Mouse (Mus musculus) midbrain, embryonic 11.5 days (tissue): ENCODE results near the gene Chrm2. TPM values are rescaled to one million over a fixed set of nuclear protein-coding genes. Genes with fewer than 3 reads are reported as not detected.

Experiments
- ATAC-seq: fragments of 200-750 bp; cut with Nextera tagmentation; 2 replicates; pipeline ENCODE4 v1.8.0; 2017; ENCODE audit warnings: moderate TSS enrichment, moderate library complexity; ENCODE audit not compliant: low FRiP score
- DNase-seq: peaks from one replicate; pipeline ENCODE4 v3.0.0; 2015; ENCODE audit warnings: low spot score; ENCODE audit errors: missing footprints
- H3K27ac ChIP-seq: fragments of 300-500 bp; sonication (generic); 2 replicates; pipeline ENCODE4 v1.5.1; 2014; ENCODE audit warnings: low read depth, low read length
- H3K27me3 ChIP-seq: fragments of 300-500 bp; sonication (generic); 2 replicates; pipeline ENCODE4 v1.6.1; 2014; ENCODE audit warnings: mild to moderate bottlenecking, low read length, moderate library complexity, mixed read lengths; ENCODE audit not compliant: control insufficient read depth, insufficient read depth
- H3K36me3 ChIP-seq: fragments of 300-500 bp; sonication (generic); 2 replicates; pipeline ENCODE4 v1.6.1; 2014; ENCODE audit warnings: mild to moderate bottlenecking, low read length, moderate library complexity, mixed read lengths; ENCODE audit not compliant: control insufficient read depth, insufficient read depth
- H3K4me1 ChIP-seq: fragments of 300-500 bp; sonication (generic); 2 replicates; pipeline ENCODE4 v1.6.1; 2014; ENCODE audit warnings: low read length; ENCODE audit not compliant: control insufficient read depth, insufficient read depth
- H3K4me2 ChIP-seq: fragments of 300-500 bp; sonication (generic); 2 replicates; pipeline ENCODE4 v1.6.1; 2014; ENCODE audit warnings: mild to moderate bottlenecking, moderate library complexity
- H3K4me3 ChIP-seq: fragments of 300-500 bp; sonication (generic); 2 replicates; pipeline ENCODE4 v1.5.1; 2014; ENCODE audit warnings: low read depth, low read length
- H3K9ac ChIP-seq: fragments of 300-500 bp; sonication (generic); 2 replicates; pipeline ENCODE4 v1.6.1; 2014; ENCODE audit warnings: low read length
- H3K9me3 ChIP-seq: fragments of 300-500 bp; sonication (generic); 2 replicates; pipeline ENCODE4 v1.6.1; 2016; ENCODE audit warnings: low read length; ENCODE audit not compliant: control insufficient read depth
- WGBS: fragments of 180-500 bp; shearing (Covaris S2); extraction: QIAGEN DNeasy Blood & Tissue Kit; methylation state at CpG from one replicate; pipeline ENCODE4 v1.1.7; 2014; 5-methylcytosine and 5-hydroxymethylcytosine counted together
- microRNA counts: library from miRNA; unstranded; fragments of <30 nt; microRNA quantifications from one replicate; lab custom pipeline; 2015
- microRNA-seq: library from miRNA; unstranded; fragments of <30 nt; microRNA quantifications from one replicate; pipeline ENCODE4, GENCODE M21; 2017
- polyA plus RNA-seq: library from polyadenylated mRNA; unstranded; fragments of >200 nt; fragmentation: Nextera tagmentation; extraction: Ambion mirVana; gene quantifications from 2 replicates; pipeline ENCODE4 v1.2.1, GENCODE M21; 2014

Gene Chrm2
- polyA plus RNA-seq, 1 experiment from 2014 or later = 0.20 TPM

GRCm38 (mm10) chr6:36566886-36567285 is 179.0 kb downstream of the Chrm2 start:
- Histone ChIP-seq H3K27ac (no peak overlapping the region), H3K4me2 (no peak overlapping the region), H3K27me3 (no peaks in the 10 kb centered on the region), H3K4me1 (no peaks in the 10 kb centered on the region), H3K4me3 (no peak overlapping the region), H3K9me3 (no peaks in the 10 kb centered on the region), H3K9ac (no peak overlapping the region), H3K36me3 (no peaks in the 10 kb centered on the region)
- ATAC-seq (no peak), DNase-seq (no peak)
- WGBS = 85% methylated on average over 2 of the region's 2 CpGs

MicroRNAs encoded within 50 kb of the gene (microRNA counts, 519-probe panel; counts per million panel counts)
- microRNA mmu-miR-490 (lab: Ali Mortazavi, UCI) = not detected

Small RNAs within 50 kb of the gene (microRNA-seq; reads per million reads assigned to microRNA genes)
- gene Mir490 = 8.9 reads per million, percentile 29 among the genes with 10 or more reads in this experiment
